Mouse (Mus musculus) stomach, postnatal 0 days (tissue): Measurements from ENCODE around the gene AI837181.

Experiments used
- CTCF ChIP-seq: IDR thresholded peaks from 2 replicates; pipeline ENCODE4 v1.5.1; 2016; ENCODE audit warnings: antibody characterized with exemption, low read depth, mild to moderate bottlenecking, moderate library complexity
- EP300 ChIP-seq: optimal IDR thresholded peaks from 2 replicates; pipeline ENCODE3; 2016; ENCODE audit warnings: antibody characterized with exemption

DNA sequence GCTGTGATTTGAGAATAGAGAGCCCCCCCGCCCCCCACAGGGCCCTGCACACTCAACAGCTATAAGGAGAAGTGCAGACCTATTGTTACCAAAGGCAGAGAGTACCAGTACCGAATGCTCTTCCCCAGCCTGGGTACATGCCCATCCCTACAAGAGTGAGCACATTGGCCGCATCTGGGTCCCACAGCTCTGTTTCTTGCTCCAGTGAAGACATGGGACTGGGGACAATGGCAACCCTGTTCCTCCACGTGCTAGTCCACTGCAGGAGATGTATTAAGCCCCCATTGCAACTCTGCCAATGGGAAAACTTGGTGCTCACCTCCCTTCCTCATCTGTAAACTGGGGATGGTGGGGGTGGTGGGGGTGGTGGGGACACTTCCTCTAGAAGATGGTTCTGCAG lies 11.1 kb upstream of the AI837181 start:
- TF ChIP-seq CTCF (no peak), EP300 (no peak)
